Mouse (Mus musculus): ENCODE measurements around the gene Wdr46.
"Not testable (repeated sequence)": the region's sequence is repeated elsewhere in the genome, so short reads cannot be mapped to it uniquely, and the experiment has no call there.

Wdr46 gene

DNA sequence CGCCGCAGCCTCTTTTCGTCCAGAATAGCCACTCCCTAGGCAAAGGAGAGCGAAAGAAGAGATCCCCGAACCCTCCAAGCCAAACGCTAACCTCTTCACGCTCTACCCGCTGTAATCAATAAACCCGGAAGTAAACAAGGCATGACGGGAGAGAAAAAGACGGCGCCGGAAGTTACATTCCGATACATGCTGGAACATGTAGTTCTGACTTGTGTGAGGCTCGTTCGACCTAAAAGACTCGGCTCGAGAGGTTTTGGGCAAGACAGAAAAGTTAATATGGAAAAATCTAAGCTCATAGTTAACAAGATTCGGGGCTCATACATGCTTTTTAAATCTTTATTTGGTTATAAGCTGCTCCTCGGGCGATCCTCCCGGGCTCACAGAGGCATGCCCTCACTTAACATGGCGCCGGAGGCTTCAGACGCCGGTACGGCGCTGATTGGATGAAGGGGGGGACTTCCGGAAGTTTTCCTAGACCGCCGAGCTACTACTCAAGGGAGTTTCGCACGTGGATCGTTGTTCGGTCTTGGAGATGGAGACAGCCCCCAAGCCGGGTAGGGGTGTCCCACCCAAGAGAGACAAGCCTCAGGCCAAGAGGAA lies at the start of gene Wdr46, which contains the start of gene Pfdn6:
TSS of gene Wdr46 (plus strand) at position 455 of the 600 bp plus-strand sequence.
TSS of gene Pfdn6 (minus strand) at position 138 of the 600 bp plus-strand sequence.
- peak; percentile 92 for DNase-seq (ENCODE audit: extremely low spot score)

- no peak for DNase-seq (ENCODE audit: extremely low spot score)
Observed at GRCm38 (mm10) chr17:33891357-33891756, 49.1 kb upstream of the Wdr46 start.

- DNase-seq (ENCODE audit: extremely low spot score): not testable (repeated sequence)
Observed at GRCm38 (mm10) chr17:33891892-33892291, 48.6 kb upstream of the Wdr46 start.

GRCm38 (mm10) chr17:33892429-33892828 lies 48.0 kb upstream of the Wdr46 start:
- no peak for DNase-seq (ENCODE audit: extremely low spot score)

DNA sequence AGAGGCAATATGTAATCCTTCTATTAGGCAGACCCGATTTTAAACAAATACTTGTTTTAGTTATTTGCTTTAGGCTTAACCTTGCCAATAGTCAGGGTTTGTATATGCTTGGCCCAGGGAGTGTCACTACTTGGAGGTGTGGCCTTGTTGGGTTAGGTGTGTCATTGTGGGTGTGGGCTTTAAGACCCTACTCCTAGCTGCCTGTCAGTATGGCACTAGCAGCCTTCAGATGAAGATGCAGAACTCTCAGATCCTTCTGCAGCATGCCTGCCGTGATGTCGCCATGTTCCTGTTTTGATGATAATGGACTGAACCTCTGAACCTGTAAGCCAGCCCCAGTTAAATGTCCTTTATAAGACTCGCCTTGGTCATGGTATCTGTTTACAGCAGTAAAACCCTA lies 47.4 kb upstream of the Wdr46 start:
- DNase-seq (ENCODE audit: extremely low spot score): not testable (repeated sequence)

GRCm38 (mm10) chr17:33897114-33897794 lies 43.2 kb upstream of the Wdr46 start:
- DNase-seq (ENCODE audit: extremely low spot score): peak; percentile 45

GRCm38 (mm10) chr17:33898193-33898592 lies 42.3 kb upstream of the Wdr46 start:
- not testable (repeated sequence) for DNase-seq (ENCODE audit: extremely low spot score)

DNA sequence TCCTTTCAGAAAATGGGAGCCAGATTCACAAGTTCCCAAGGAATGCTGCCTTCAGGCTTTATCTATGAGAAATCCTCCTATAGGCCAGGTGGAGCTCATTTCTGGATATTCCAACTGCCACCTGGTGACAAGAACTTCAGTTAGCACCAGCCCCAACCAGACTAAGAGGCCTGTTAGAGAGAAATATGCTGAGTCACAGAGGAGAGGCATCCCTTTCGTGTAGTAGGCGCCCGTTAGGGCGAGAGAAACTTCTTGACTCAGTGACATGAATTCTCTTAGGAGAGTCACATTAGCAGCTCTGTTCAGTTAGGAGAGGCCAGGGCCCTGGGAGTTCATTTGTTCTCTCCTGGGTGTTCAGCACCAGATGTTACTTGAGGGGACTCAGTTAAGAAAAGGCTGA lies 40.8 kb upstream of the Wdr46 start:
- DNase-seq (ENCODE audit: extremely low spot score): no peak

DNA sequence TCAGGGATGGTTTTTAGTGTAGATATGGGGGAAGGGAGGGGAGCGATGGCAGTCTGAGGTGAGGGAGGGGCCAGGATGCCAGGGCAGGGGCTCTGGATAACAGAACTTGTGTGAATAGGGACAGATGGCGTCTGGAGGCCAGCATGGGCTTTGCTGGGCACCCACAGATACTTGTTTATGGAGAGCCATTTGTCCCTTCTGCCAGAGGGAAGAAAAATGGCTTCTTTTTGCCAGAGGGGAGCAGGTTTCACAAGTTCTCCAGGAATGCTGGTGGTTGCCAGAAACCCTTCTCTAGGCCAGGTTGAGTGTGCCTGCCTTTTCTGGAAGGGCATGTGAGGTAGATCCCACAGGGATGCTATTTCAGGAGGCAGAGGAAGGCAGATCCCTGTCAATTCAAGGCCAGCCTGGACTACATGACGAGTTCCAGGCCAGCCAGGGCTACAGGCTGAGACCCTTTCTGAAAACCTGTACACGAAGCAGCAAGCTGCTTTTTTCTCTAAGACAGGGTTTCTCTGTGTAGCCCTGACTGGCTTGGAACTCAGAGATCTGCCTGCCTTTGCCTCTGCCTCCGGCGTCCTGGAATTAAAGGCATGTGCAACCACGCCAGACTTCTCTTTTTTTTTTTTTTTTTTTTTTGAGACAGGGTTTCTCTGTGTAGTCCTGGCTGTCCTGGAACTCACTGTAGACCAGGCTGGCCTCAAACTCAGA lies 40.0 kb upstream of the Wdr46 start:
- no peak for DNase-seq (ENCODE audit: extremely low spot score)

GRCm38 (mm10) chr17:33900989-33901314 lies 39.5 kb upstream of the Wdr46 start:
- DNase-seq (ENCODE audit: extremely low spot score): no peak

DNA sequence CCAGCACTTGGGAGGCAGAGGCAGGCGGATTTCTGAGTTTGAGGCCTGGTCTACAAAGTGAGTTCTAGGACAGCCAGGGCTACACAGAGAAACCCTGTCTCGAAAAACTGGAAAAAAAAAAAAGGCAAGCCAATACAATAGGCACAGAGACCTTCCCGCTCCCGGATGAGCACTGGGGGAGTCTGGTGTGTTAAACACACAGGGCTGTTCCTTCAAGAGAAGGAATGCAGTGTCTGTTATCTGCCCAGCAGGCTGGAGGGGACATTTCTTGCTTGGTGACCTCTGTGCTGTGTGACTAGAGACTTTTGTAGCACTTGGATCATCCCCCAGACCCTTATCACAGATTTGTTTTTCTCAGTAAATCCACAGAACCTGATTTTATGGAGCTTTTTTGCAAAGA lies 38.8 kb upstream of the Wdr46 start:
- no peak for DNase-seq (ENCODE audit: extremely low spot score)

- no peak for DNase-seq (ENCODE audit: extremely low spot score)
Observed at GRCm38 (mm10) chr17:33902079-33902478, 38.4 kb upstream of the Wdr46 start.

- DNase-seq (ENCODE audit: extremely low spot score): no peak
Observed at GRCm38 (mm10) chr17:33902491-33902890, 38.0 kb upstream of the Wdr46 start.

GRCm38 (mm10) chr17:33903911-33904651 lies 36.4 kb upstream of the Wdr46 start:
- DNase-seq (ENCODE audit: extremely low spot score): not testable (repeated sequence)

DNA sequence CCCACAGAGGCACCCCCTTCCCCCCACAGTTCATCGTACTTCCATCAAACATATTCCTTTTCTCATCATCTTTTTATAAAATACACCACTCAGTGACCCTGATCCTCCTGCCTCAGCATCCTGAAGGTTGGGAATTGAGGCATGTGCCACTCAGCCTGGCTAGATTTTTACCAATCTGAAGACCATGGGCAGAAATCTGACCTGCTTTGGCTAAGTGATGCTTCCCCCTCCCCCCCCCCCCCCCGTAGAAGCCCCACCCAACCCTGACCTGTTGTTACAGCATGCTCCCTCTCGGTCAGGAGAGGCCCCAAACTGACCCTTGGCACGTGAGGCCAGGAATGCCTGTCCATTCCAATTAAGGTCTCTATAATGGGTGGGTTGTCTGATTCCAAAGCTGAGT lies 35.6 kb upstream of the Wdr46 start, which contains the start of gene Platr17:
TSS of gene Platr17 (plus strand) at position 301 of the 400 bp plus-strand sequence.
- not testable (repeated sequence) for DNase-seq (ENCODE audit: extremely low spot score)

GRCm38 (mm10) chr17:33908331-33909076 lies 32.0 kb upstream of the Wdr46 start:
- DNase-seq (ENCODE audit: extremely low spot score): peak; percentile 51

GRCm38 (mm10) chr17:33909077-33909868 lies 31.2 kb upstream of the Wdr46 start, which contains the start of gene Daxx:
Daxx (plus strand) TSS chr17:33909414.
- peak; percentile 99 for DNase-seq (ENCODE audit: extremely low spot score)

DNA sequence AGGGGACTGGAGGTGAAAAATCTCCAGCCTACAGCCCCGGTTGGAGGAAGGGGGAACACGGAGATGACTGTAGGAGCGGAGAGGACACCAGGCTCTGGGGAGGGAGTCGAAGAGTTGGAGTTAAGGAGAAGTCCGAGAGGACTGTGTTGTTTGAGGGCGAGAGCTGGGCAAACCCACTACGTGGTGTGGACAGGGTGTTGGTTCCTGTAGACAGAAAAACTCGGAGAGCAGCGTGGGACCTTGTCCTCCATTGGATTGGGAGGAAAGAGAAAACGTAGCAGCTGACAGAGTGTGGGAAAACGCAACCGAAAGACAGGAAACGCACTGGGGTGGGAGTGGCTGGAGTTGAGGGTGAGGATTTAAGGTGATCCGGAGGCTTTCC lies 30.6 kb upstream of the Wdr46 start:
- no peak for DNase-seq (ENCODE audit: extremely low spot score)

- DNase-seq (ENCODE audit: extremely low spot score): no peak
Observed at GRCm38 (mm10) chr17:33910346-33911051, 30.0 kb upstream of the Wdr46 start.

Data from embryo, embryonic 9.5 days (tissue).